Mouse (Mus musculus): ENCODE measurements around the gene Gm38100.

Gene Gm38100

GRCm38 (mm10) chr1:175920029-175920428 lies at the start of gene Gm38100:
Gm38100 (plus strand) TSS chr1:175920329.
- DNase-seq (ENCODE audit: low spot score): no peak

GRCm38 (mm10) chr1:175870716-175871115 lies 49.4 kb upstream of the Gm38100 start:
- DNase-seq (ENCODE audit: low spot score): no peak

DNA sequence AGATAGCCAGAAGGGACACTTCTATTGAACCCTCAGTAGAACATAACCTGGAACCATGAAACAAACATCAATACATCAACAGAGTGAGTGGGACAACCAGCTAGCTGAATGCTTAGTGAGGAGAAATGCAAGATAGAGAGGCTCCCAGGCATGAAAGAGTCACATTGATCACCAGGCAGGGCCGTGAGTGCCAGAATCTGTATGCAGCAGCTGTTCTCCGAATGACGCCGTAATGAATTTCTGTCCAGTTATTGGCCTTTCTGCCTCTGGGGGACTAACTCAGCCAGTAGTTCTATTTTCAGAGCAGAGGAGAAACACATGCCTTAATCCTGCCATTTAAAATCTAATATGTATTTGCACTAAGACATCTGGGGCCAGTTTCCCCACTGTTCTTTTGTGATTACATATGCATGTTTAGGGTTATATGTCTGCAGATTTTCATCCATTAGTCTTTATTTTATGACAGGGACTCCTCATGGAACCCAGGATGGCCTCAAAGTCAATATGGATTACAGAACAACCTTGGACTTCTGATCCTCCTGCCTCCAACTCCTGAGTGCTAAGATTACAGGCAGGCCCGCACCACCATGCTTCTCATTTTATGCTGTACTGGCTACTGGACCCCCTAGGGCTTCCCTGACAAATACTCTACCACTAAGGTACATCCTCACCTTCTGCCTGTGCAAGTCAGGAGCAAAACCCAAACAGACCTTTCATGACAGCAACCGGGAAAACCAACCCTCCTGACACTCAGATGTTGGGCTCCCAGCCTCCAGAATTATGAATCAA lies 47.9 kb upstream of the Gm38100 start:
- no peak for DNase-seq (ENCODE audit: low spot score)

- DNase-seq (ENCODE audit: low spot score): peak; percentile 92
These were observed 39.5 kb upstream of the Gm38100 start, which contains the start of gene Exo1 for GRCm38 (mm10) chr1:175880453-175881296. Exo1 (plus strand) TSS chr1:175880581.

GRCm38 (mm10) chr1:175883398-175883797 lies 36.7 kb upstream of the Gm38100 start:
- DNase-seq (ENCODE audit: low spot score): no peak

- no peak for DNase-seq (ENCODE audit: low spot score)
These were observed 26.9 kb upstream of the Gm38100 start for GRCm38 (mm10) chr1:175893263-175893662.

- no peak for DNase-seq (ENCODE audit: low spot score)
These were observed 26.4 kb upstream of the Gm38100 start for GRCm38 (mm10) chr1:175893726-175894125.

DNA sequence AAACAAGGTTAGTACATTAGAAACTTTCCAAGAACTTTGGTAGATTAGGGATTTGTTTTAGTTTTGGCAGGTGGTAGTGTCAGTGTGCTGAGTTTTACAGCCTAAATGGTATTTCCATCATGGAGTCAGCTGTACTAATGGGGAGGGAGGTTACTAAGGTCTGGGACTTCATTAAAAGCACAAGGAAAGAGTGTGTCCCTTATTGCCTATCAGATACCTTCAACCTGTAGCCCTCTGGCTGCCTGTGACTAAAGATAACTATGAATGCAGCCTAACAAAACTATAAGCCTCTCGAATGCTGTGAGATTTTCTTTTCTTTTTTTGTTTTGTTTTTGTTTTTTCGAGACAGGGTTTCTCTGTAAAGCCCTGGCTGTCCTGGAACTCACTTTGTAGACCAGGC lies 8.9 kb upstream of the Gm38100 start:
- DNase-seq (ENCODE audit: low spot score): no peak

- DNase-seq (ENCODE audit: low spot score): no peak
These were observed 8.1 kb upstream of the Gm38100 start for GRCm38 (mm10) chr1:175912038-175912437.

DNA sequence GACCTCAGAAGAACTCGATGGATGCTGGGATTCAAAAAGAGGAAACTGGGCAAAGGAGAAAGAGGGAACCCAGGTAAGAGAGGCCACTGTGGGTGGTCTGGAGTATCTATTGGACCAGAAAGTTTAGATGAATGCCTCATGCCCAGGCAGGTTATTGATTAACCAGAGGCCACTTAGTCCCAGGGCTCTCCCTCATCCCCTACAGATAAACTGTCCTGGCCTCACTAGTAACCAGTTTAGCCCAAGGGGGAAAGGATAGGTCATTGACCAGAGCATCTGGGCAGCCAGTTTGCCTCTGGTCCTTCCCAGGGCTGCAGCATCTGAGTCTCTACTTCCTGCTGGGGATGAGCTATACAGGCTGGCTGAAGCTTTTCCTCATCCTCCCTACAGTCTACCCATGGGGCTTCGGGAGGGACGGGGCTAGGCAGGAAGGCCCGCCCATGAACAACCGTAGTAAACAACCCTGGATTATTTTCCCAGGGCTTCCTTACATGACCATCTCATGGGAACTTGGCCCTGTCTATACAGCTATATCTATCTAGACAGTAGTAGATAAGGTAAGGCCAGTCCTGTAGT lies 6.3 kb upstream of the Gm38100 start:
- DNase-seq (ENCODE audit: low spot score): no peak

DNA sequence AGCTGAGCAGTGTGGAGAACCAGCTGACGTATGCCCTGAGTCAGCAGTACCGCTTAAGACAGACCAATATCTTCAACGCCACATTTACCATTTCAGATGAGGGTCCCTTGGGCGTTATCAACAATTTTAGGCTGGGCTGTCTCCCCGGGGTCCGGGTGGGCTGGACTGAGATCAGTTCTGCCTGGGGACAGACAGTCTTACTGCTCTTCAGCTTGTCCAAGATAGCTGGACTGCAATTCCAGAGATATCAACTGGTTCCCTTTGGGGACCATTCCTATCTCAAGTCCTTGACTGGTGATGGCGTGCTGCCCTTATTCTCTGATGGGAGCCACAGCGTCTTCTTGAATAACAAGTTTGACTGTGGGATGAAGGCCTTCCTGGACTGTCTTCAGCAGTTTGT lies 962 bp downstream of the Gm38100 start:
- no peak for DNase-seq (ENCODE audit: low spot score)

DNA sequence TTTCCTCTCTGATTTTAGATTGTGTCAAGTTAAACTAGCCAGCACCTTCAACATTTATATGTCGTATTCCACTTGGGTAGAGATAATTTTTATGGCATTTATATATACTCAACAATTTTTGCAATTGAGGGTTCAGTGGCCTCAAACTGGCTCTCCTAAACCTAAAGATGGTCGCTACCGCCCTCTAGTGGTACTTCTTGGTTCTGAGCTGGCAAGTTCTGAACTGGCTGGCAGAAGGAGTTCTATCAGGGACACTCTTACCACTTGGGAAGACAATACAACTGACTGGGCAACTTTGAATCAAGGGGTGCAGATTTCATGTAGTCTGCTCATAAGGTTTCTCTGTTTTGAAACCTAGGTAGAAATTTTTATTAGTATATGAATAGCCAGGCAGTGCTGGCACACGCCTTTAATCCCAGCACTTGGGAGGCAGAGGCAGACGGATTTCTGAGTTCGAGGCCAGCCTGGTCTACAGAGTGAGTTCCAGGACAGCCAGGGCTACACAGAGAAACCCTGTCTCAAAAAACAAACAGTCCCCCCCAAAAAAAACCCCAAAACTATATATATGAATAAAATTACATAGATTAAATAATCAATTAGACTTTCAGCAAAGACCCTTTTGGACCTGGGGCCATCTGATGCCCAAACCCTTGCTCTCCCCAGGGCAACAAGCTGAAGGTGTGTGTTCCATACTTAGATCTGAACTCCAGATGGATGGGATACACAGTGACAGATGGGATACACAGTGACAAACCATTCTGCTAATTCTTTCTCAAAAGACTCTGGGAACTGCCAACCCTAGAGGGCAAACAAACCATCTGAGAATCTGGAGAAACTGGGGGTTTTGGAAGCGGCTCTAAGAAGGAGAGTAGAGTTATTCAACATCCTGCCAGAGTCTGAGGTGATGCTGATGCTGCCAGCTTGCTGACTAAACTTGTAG lies 4.0 kb downstream of the Gm38100 start:
- DNase-seq (ENCODE audit: low spot score): peak; percentile 16

DNA sequence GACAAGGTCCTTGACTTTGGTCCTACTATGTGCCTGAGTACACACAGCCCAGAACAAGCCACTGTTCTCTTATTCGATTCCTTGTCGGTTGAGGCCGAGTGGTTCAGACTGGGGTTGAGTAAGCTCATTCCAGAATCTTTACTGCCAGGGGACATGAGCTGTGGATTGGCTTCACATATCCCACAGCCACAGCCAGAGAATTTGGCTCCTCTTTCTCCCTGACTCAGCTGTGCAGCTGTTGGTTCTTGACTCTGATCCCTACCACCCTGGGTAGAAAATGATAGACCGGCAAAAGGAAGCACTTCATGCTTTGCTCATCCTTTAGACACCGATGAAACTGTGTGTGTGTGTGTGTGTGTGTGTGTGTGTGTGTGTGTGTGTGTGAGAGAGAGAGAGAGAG lies 11.3 kb downstream of the Gm38100 start:
- no peak for DNase-seq (ENCODE audit: low spot score)

DNA sequence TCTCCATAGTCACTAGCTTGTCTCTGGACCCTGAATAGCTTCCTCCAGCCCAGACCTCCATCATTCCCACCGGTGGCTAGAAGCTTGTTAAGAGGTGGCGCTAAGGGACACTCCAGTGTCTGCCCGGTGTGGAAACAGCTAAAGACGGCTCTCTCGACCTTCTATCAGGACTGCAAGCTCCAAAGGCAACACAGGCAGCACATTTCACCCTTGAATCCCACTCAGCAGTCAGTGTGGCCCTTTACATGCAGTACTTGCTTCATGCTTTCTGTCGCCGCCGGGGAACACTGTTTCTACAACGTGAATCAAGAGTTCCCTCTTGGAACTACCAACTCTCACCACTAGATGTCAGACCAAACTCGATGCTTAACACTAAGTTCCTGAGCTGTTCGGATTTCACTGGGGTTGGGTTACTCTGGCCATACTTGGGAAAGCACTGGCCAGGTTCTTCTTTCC lies 16.2 kb downstream of the Gm38100 start:
- DNase-seq (ENCODE audit: low spot score): peak; percentile 65

- no peak for DNase-seq (ENCODE audit: low spot score)
These were observed 18.6 kb downstream of the Gm38100 start for GRCm38 (mm10) chr1:175938731-175939130.

GRCm38 (mm10) chr1:175943168-175943567 lies 23.0 kb downstream of the Gm38100 start:
- DNase-seq (ENCODE audit: low spot score): no peak

- no peak for DNase-seq (ENCODE audit: low spot score)
These were observed 26.7 kb downstream of the Gm38100 start for GRCm38 (mm10) chr1:175946718-175947315.

GRCm38 (mm10) chr1:175950421-175950820 lies 30.3 kb downstream of the Gm38100 start:
- DNase-seq (ENCODE audit: low spot score): no peak

DNA sequence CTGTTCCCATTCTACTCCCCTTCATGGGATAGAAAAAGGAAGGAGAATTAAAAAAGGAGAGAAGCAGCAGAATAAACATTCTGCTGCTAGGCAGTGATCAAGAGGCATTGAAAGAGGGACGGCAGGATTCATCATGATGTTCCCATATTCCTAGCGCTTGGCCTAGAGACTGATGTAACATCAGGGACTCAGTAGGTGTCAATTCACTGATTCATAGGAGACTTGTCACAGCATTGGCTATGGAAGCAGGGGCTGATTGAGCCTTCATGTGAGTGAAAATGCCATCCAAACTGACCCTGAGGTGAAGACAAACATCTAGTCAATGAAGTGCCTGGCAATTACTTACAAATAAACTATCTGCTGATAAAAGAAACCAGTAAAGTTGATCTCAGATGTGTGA lies 30.7 kb downstream of the Gm38100 start:
- DNase-seq (ENCODE audit: low spot score): no peak

GRCm38 (mm10) chr1:175961786-175962185 lies 41.7 kb downstream of the Gm38100 start:
- no peak for DNase-seq (ENCODE audit: low spot score)

Data from yolk sac, embryonic 10.5 days (tissue).